Mouse (Mus musculus) hindbrain, embryonic 11.5 days (tissue): ENCODE measurements around the gene Cabp2. TPM values are rescaled to one million over a fixed set of nuclear protein-coding genes. Genes with fewer than 3 reads are reported as not detected.

Experiments
- ATAC-seq: fragments of 200-750 bp; cut with Nextera tagmentation; 2 replicates; pipeline ENCODE4 v1.8.0; 2017; ENCODE audit warnings: mild to moderate bottlenecking, moderate TSS enrichment, moderate library complexity; ENCODE audit not compliant: low FRiP score
- DNase-seq: peaks from one replicate; pipeline ENCODE4 v3.0.0-alpha.2; 2015; ENCODE audit warnings: low spot score
- H3K27ac ChIP-seq: fragments of 300-500 bp; sonication (generic); 2 replicates; pipeline ENCODE4 v1.5.1; 2014; ENCODE audit warnings: mild to moderate bottlenecking, low read depth, low read length
- H3K27me3 ChIP-seq: fragments of 300-500 bp; sonication (generic); 2 replicates; pipeline ENCODE4 v1.6.1; 2014; ENCODE audit warnings: mild to moderate bottlenecking, low read length, moderate library complexity, mixed read lengths; ENCODE audit not compliant: control insufficient read depth, insufficient read depth
- H3K36me3 ChIP-seq: fragments of 300-500 bp; sonication (generic); 2 replicates; pipeline ENCODE4 v1.6.1; 2014; ENCODE audit warnings: mild to moderate bottlenecking, low read length, moderate library complexity, mixed read lengths; ENCODE audit not compliant: control insufficient read depth, insufficient read depth
- H3K4me1 ChIP-seq: fragments of 300-500 bp; sonication (generic); replicated peaks from 2 replicates; pipeline ENCODE4 v1.6.1; 2014; ENCODE audit warnings: low read length, mixed read lengths; ENCODE audit not compliant: control insufficient read depth, insufficient read depth
- H3K4me2 ChIP-seq: fragments of 300-500 bp; sonication (generic); replicated peaks from 2 replicates; pipeline ENCODE4 v1.6.1; 2014; ENCODE audit warnings: mild to moderate bottlenecking, low read depth, low read length
- H3K4me3 ChIP-seq: fragments of 300-500 bp; sonication (generic); 2 replicates; pipeline ENCODE4 v1.5.1; 2014; ENCODE audit warnings: low read depth, low read length
- H3K9ac ChIP-seq: fragments of 300-500 bp; sonication (generic); 2 replicates; pipeline ENCODE4 v1.6.1; 2014; ENCODE audit warnings: low read depth, low read length
- H3K9me3 ChIP-seq: fragments of 300-500 bp; sonication (generic); 2 replicates; pipeline ENCODE4 v1.6.1; 2016; ENCODE audit warnings: low read length; ENCODE audit not compliant: control insufficient read depth
- WGBS: fragments of 180-500 bp; shearing (Covaris S2); extraction: QIAGEN DNeasy Blood & Tissue Kit; methylation state at CpG from one replicate; pipeline ENCODE4 v1.1.7; 2014; 5-methylcytosine and 5-hydroxymethylcytosine counted together
- polyA plus RNA-seq: library from polyadenylated mRNA; unstranded; fragments of >200 nt; fragmentation: Nextera tagmentation; extraction: Ambion mirVana; gene quantifications from 2 replicates; pipeline ENCODE4 v1.2.1, GENCODE M21; 2014

The Cabp2 gene
- polyA plus RNA-seq, 1 experiment from 2014 or later: not detected

DNA sequence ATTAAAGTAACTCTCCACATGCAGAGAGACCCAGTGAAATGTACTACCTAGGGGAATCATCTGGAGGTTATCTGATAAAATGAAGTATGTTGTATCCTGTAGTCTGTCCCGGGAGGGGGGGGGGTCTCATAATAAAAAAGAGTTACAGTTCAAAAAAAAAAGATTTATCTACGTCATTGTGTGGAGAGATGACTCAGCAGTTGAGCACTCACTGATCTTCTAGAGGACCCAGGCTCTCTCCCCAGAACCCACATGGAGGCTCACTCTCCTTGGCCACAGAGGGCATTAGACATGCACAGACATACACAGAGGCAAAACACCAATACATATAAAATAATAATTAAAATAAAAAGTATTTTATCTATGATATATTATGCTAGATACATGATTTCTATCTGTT is 10.0 kb downstream of the Cabp2 start:
- Histone ChIP-seq H3K27me3 (no peaks in the 10 kb centered on the region), H3K27ac (no peak overlapping the region), H3K9ac (no peak overlapping the region), H3K4me1 (no peaks in the 10 kb centered on the region), H3K4me2 (no peak overlapping the region), H3K9me3 (no peaks in the 10 kb centered on the region), H3K36me3 (no peaks in the 10 kb centered on the region), H3K4me3 (no peak overlapping the region)
- no peak for ATAC-seq
- WGBS: 67% methylated on average over 2 of the region's 2 CpGs
- DNase-seq: no peak

GRCm38 (mm10) chr19:4092750-4093149 is 11.4 kb downstream of the Cabp2 start:
- Histone ChIP-seq H3K27me3 (no peaks in the 10 kb centered on the region), H3K27ac (no peak overlapping the region), H3K4me1 (no peaks in the 10 kb centered on the region), H3K36me3 (no peaks in the 10 kb centered on the region), H3K4me2 (no peak overlapping the region), H3K9ac (no peak overlapping the region), H3K9me3 (no peaks in the 10 kb centered on the region), H3K4me3 (no peak overlapping the region)
- WGBS: 86% methylated on average over 3 of the region's 3 CpGs
- DNase-seq (no peak), ATAC-seq (no peak)

- H3K9ac ChIP-seq: no peak overlapping the region
- no peak overlapping the region for H3K4me3 ChIP-seq
- no peak overlapping the region for H3K27ac ChIP-seq
- H3K36me3 ChIP-seq: no peaks in the 10 kb centered on the region
- ATAC-seq: no peak
- peaks cover 1% of the 10 kb centered on the region; the same call in 1 of the 2 replicates for H3K4me1 ChIP-seq
- 71% methylated on average over 7 of the region's 7 CpGs for WGBS
- no peak overlapping the region for H3K4me2 ChIP-seq
- no peaks in the 10 kb centered on the region for H3K27me3 ChIP-seq
- no peaks in the 10 kb centered on the region for H3K9me3 ChIP-seq
- no peak for DNase-seq
These were observed 12.4 kb downstream of the Cabp2 start for GRCm38 (mm10) chr19:4093772-4094171.

- Histone ChIP-seq H3K9me3 (no peaks in the 10 kb centered on the region), H3K4me1 (peaks cover 3% of the 10 kb centered on the region; the same call in 1 of the 2 replicates), H3K27ac (no peak overlapping the region), H3K4me2 (no peak overlapping the region), H3K4me3 (no peak overlapping the region), H3K27me3 (0 out of 2 replicates have a peak, but pooled peaks cover 2% of the 10 kb centered on the region), H3K9ac (no peak overlapping the region), H3K36me3 (no peaks in the 10 kb centered on the region)
- no peak for DNase-seq
- no peak for ATAC-seq
- 90% methylated on average over 3 of the region's 3 CpGs for WGBS
These were observed 13.0 kb downstream of the Cabp2 start for GRCm38 (mm10) chr19:4094348-4094747.

DNA sequence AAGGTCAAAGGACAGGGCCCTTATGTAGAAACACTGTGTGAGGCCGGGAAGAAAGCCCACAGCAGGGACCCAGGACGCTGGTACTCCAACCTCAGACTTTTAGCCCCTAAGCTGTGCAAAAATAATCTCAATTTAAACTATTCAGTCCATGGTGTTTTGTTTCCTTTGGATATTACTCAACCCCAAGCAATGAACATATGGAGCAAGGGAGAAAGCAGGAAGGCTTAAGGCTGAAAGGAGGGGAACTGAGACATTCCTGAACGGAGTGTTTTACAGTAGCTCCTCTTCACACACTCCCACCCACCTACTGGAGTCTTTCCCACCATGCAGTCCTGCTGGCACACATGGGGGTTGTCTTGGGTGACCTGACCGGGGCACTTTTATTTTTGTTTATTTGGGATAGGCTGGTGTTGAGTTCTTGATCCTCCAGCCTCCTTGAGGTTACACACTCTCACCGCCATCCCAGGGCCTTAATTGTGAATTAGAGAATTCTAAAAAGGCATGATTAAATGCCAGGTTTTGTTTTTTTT is 13.5 kb downstream of the Cabp2 start:
- Histone ChIP-seq H3K4me2 (no peak overlapping the region), H3K4me1 (peaks cover 5% of the 10 kb centered on the region), H3K36me3 (no peaks in the 10 kb centered on the region), H3K9ac (no peak overlapping the region), H3K27me3 (peaks cover 2% of the 10 kb centered on the region; the same call in 1 of the 2 replicates), H3K27ac (no peak overlapping the region), H3K4me3 (no peak overlapping the region), H3K9me3 (no peaks in the 10 kb centered on the region)
- DNase-seq (no peak), ATAC-seq (no peak)
- WGBS: 74% methylated on average over 5 of the region's 5 CpGs

GRCm38 (mm10) chr19:4095802-4096201 is 14.4 kb downstream of the Cabp2 start:
- WGBS: 73% methylated on average over 3 of the region's 3 CpGs
- Histone ChIP-seq H3K4me2 (no peak overlapping the region), H3K4me1 (peaks cover 9% of the 10 kb centered on the region), H3K27ac (no peak overlapping the region), H3K9ac (no peak overlapping the region), H3K4me3 (no peak overlapping the region), H3K36me3 (no peaks in the 10 kb centered on the region), H3K9me3 (no peaks in the 10 kb centered on the region), H3K27me3 (peaks cover 8% of the 10 kb centered on the region)
- ATAC-seq: no peak
- no peak for DNase-seq

DNA sequence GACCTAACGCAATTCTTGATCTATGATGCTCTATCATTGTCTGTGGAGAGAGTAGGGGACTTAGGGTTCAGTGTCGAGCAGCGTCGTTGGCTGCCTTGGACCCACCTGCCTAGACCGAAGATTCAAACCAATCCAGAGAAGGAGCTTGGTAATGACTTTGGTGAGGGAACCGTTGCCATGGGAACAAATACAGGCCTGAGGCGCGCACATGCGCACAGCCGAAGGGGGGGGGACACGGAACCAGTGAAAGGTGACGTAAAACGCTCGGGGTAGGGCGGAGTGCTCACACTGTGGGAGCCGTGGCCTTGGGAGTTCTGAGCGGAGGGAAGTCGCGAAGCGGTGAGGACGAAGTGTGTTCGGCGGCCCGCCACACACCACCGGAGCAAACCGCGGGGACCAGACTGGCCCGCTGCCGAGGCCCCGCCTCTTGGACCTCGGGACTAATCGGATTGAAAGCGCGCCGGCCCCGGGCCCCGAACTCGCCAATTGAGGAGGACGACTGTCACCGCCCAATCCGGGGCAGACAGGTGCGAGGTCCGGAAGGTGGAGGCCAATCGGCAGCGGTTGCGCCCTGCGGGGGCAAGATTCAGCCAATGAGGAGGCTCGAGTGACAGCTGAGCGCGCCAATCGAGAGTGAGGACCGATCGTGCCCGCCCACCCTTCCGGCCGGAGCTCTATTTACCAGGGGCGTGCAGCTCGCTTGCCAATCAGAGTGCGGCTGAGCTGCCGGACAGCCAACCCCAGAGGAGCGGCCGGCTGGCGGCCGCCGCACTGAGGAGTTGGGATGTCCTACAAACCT is 15.5 kb downstream of the Cabp2 start, which contains the start of gene Cdk2ap2:
Gene Cdk2ap2 (plus strand): TSS at position 541 of the 799 bp plus-strand sequence.
- peak within 1 kb of the TSS; percentile 57 for H3K4me3 ChIP-seq
- H3K4me1 ChIP-seq: peaks cover 14% of the 10 kb centered on the region
- H3K4me2 ChIP-seq: peak within 1 kb of the TSS; percentile 61
- peak within 1 kb of the TSS; percentile 86 for H3K27ac ChIP-seq
- peak; percentile 90 for ATAC-seq
- H3K36me3 ChIP-seq: no peaks in the 10 kb centered on the region
- WGBS: under 1% methylated on average over 65 of the region's 65 CpGs
- H3K9me3 ChIP-seq: no peaks in the 10 kb centered on the region
- peaks cover 18% of the 10 kb centered on the region for H3K27me3 ChIP-seq
- DNase-seq: peak; percentile 100
- peak within 1 kb of the TSS; percentile 69 for H3K9ac ChIP-seq

DNA sequence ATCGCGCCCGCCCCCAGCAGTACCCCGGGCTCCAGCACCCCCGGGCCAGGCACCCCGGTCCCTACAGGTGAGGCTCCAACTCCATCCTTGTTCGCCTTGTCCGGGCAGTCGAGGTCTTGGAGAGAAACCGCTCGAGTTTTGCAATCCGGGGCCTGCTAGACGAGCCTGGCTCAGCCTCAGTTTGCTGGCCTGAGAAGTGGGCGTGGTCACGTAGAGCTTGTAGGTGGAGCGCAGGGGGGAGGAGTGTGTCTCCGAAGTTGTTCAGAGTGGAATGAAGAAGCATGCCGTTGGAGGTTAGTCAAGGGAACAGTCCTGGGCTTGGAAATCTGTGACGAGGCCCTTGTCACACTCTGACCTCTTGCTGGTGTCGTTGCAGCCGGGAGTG is 16.1 kb downstream of the Cabp2 start:
- Histone ChIP-seq H3K4me3 (peak overlapping the region; percentile 57), H3K4me2 (peak overlapping the region; percentile 61), H3K9ac (peak overlapping the region; percentile 35), H3K4me1 (peaks cover 14% of the 10 kb centered on the region), H3K27me3 (peaks cover 21% of the 10 kb centered on the region), H3K9me3 (no peaks in the 10 kb centered on the region), H3K27ac (0 out of 2 replicates have a peak overlapping the region, but pooled peaks have one; percentile 17), H3K36me3 (no peaks in the 10 kb centered on the region)
- WGBS: 1% methylated on average over 21 of the region's 21 CpGs
- no peak for DNase-seq
- ATAC-seq: no peak

DNA sequence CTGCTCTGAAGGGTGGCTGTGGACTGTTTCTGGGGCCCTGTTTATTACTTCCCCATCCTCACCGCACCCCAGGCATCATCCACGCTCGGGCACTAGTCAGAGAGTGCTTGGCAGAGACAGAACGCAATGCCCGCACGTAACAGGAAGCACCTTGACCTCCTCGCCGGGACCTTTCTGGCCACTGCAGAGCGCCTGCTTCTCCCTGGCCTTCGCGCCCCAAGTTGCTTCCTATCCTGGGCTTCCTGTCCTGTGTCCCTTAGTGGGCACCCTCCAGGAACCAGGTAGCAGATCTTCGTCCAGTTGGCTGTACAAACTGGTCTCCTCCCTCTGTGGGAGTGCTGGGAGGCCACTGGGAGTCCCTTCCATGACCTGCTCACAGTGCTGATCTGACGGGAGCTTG is 17.0 kb downstream of the Cabp2 start:
- ATAC-seq (no peak), DNase-seq (no peak)
- no peak overlapping the region for H3K4me2 ChIP-seq
- no peaks in the 10 kb centered on the region for H3K36me3 ChIP-seq
- peaks cover 14% of the 10 kb centered on the region for H3K4me1 ChIP-seq
- peaks cover 23% of the 10 kb centered on the region for H3K27me3 ChIP-seq
- H3K9me3 ChIP-seq: no peaks in the 10 kb centered on the region
- 89% methylated on average over 13 of the region's 13 CpGs for WGBS
- no peak overlapping the region for H3K4me3 ChIP-seq
- H3K9ac ChIP-seq: no peak overlapping the region
- H3K27ac ChIP-seq: no peak overlapping the region
